Mouse (Mus musculus): ENCODE data around the gene Fam110c.

Gene Fam110c

DNA sequence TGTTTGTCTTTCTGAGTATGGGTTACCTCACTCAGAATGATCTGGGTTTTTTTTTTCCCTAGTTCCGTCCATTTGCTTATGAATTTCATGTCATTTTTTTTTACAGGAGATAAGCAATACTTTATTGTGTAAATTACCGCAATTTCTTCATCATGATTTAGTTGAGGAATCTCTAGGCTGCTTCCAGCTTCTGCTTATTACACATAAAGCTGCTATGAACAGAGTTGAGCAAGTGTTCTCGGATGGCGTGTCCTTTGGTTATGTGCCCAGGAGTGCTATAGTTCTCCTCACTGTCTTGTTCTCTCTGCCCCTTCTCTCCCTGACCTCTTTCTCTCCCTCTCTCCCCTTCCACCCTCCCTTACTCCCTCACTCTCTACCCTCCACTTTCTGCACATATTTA is 28.2 kb downstream of the Fam110c start:
- no peak for DNase-seq (ENCODE audit: low spot score in 2 of 2)

DNA sequence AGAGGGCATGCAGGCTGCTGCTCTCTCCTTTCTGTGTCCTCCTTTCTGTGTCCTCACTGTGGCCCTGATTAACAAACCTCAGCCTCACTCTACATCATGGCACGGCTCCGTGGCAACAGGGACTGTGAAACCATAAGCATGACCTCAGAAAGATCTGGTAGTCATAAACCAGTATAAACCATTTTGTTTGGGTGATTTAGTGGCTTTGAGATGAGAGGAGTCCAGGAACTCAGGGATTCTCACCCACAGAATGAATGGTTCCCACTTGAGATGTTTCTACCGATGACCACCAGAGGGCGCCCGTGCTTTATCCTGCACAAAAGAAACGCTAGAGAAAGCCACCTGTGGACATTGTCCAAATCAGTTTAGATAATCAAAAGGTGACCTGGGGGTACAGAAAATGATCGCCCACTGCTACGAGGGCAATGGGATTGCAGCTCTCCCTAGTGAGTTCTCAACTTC is 42.4 kb downstream of the Fam110c start:
- peak; percentile 20 to 52 for DNase-seq (ENCODE audit: low spot score in 2 of 2)

DNA sequence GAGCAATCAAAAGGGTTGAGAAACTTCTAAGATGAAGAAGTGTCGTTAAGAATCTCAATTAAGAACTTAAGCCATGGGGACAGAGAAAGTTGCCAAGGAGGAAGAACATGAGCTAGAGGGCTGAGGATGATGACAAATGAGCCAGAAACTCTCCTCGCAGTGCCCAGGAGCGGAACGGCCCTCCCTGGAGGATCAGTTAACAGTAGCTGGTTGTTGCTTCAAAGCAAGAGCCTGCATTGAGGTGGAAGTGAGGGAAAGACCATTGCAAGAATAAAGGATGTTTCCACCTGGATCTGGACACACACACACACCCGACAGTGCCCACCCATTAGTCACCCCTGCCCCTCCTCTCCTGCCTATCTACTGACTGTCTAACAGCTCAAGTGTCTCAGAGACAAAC is 46.9 kb downstream of the Fam110c start:
- no peak for DNase-seq (ENCODE audit: low spot score in 2 of 2)

DNA sequence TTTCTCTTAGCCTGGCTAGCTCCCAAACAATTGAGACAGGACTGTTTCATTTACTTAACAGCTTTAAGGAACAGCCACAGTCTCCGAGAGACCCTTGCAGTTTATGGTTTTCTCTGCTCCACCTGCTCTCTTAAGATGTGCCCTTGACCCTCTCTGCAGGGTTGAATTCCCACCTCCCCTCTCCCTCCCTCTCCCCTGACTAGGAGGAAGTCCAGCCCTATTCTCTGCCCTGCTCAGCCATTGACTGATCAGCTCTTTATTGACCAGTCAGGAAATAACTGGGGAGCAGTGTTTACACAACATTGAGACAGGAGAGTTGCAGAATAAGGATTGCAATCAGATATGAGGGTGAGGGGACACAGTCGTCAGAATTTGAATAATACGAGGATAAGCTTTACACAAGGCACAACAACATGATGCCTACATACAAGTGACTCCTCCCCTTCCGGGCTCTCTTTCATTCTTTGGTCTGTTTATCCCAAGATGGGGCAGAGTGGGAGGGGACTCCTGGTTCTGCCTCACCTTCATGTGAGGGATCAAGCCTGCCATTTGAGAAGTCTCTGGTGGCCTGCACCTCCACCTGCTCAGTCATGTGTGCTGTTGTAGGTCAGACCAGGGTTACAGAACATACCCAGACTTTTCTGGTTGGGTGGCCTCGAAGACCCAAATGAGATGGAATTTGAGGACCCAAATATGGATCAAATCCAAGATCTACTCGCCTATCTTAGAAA is 49.4 kb downstream of the Fam110c start:
- DNase-seq (ENCODE audit: low spot score in 2 of 2), result no peak

DNA sequence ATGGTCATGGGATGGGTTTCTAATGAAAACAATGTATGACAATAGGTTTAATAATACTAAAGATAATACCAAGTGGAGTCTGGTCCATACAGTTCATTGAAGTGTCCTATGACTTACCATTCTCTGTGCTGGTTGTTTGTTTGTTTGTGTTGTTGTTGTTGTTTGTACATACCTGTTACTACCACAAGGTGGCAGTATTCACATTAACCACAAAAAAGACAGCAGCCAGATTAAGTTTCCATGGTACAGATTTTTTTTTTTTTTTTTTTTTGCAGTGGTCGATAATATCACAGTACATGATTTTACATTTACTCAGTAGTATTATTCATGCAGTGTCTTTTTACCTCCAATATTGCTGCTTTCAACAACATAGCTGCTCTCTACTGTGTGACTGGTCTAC is 52.4 kb downstream of the Fam110c start:
- DNase-seq (ENCODE audit: low spot score in 2 of 2), result no peak

DNA sequence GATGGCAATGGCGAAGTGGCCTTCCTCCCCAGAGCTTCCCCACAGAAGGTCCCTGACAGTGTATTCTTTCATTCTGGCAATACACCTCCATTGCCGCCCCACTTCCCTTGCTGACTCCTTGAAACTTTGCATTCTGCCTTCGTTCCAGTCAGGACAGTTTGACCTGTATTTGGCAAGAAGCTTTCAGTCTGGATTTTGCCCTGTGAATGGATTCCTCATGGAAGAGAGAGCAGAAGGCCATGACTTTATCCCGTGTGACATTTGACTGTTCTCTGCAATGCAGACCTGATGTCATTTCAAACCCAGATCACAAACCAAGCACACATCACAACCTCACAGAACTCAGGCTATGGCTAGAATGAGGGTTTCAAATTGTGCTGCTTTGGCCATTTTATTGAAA is 55.9 kb downstream of the Fam110c start:
- no peak for DNase-seq (ENCODE audit: low spot score in 2 of 2)

Data from urinary bladder, adult 18-20 months (tissue).